Mouse (Mus musculus) E14TG2a.4 (cell line): Measurements from ENCODE around the gene Pip4k2a.

Experiments
- CTCF ChIP-seq: conservative IDR thresholded peaks from 2 replicates; pipeline ENCODE4 v1.5.1; 2014; ENCODE audit warnings: low read length
- NANOG ChIP-seq: IDR thresholded peaks from 2 replicates; pipeline ENCODE4 v1.6.1; 2014; ENCODE audit warnings: borderline replicate concordance, low read length, mixed read lengths
- POU5F1 ChIP-seq: IDR thresholded peaks from 2 replicates; pipeline ENCODE4 v1.6.1; 2014; ENCODE audit warnings: low read length, borderline replicate concordance

DNA sequence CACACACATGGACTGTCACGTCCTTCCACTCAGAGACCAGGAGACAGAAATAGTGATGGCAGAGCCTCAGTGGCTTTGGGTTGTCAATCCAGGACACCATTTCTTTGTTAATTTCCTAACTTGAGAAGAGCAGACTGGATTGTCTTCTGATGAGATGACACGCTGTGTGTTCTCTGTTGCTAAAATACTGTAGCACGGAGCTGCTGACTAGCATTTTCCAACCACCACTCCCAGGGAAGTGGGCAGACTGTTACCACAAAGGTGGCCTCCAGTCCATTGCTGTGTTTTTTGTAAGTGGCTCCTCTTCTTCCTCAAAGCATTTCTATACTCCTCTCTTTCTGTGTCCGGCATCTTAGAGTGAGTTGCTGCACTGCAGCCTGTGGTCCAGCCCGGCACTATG is 39.4 kb downstream of the Pip4k2a start:
- no peak for TF ChIP-seq CTCF
- no peak for TF ChIP-seq NANOG
- TF ChIP-seq POU5F1: no peak
